In genomic region chr5:128912374-128912773, GRCm38 (mm10) we compare ENCODE assay signal across 19 mouse cellular contexts. TPM values are rescaled to one million over a fixed set of nuclear protein-coding genes. Genes with fewer than 3 reads are reported as not detected.
DNase-seq lines count a peak whose midpoint lies in the region; ATAC-seq and TF ChIP-seq lines count a peak whose summit lies in the region.
"Had no signal": no experiment of that assay in that cellular context is flagged by ENCODE, and none has a peak within 500 bp of the region (broad histone marks: within the 10 kb centered on the region; RNA-seq: fewer than 3 reads in every experiment).

No protein-coding gene starts in this region.

- no peak for TF ChIP-seq CTCF in olfactory bulb, adult 2 months (IDR thresholded peaks at IDR 0.05; ENCODE audit: insufficient read depth, low read depth, low read length)

- whole genome bisulfite sequencing in neural tube, embryonic 15.5 days, result 93% methylated on average over 3 of the region's 3 CpGs
- 76% methylated on average over 3 of the region's 3 CpGs for WGBS in olfactory bulb, adult 2 months

- no peak overlapping the region for H3K4me3 ChIP-seq in neural tube, embryonic 15.5 days (replicated peaks)
- H3K4me3 ChIP-seq in olfactory bulb, adult 2 months (ENCODE audit: insufficient read depth, low read depth, low read length), result no peak overlapping the region
- H3K4me3 ChIP-seq: embryonic facial prominence, embryonic 15.5 days; erythroblast, embryonic 14.5 days; forebrain, embryonic 13.5 days; gastrocnemius, adult 2 months; heart, embryonic 13.5 days; hindbrain, embryonic 15.5 days had no signal

- no peak overlapping the region for H3K4me2 ChIP-seq in neural tube, embryonic 15.5 days
- H3K4me2 ChIP-seq: embryonic facial prominence, embryonic 15.5 days; forebrain, embryonic 13.5 days; heart, embryonic 13.5 days; hindbrain, embryonic 15.5 days had no signal

- 0 out of 2 replicates have a peak overlapping the region, but pooled peaks have one; percentile 9 for H3K27ac ChIP-seq in neural tube, embryonic 15.5 days (replicated peaks)
- peak overlapping the region; percentile 77 for H3K27ac ChIP-seq in olfactory bulb, adult 2 months (ENCODE audit: insufficient read depth, low read depth, low read length)
- H3K27ac ChIP-seq: embryonic facial prominence, embryonic 15.5 days; forebrain, embryonic 13.5 days; gastrocnemius, adult 2 months; heart, embryonic 13.5 days; hindbrain, embryonic 15.5 days had no signal

- no peaks in the 10 kb centered on the region for H3K9me3 ChIP-seq in neural tube, embryonic 15.5 days (replicated peaks)
- H3K9me3 ChIP-seq: embryonic facial prominence, embryonic 15.5 days; forebrain, embryonic 13.5 days; heart, embryonic 13.5 days; hindbrain, embryonic 15.5 days had no signal

- no peaks in the 10 kb centered on the region for H3K27me3 ChIP-seq in neural tube, embryonic 15.5 days (replicated peaks)
- H3K27me3 ChIP-seq: embryonic facial prominence, embryonic 15.5 days; forebrain, embryonic 13.5 days; heart, embryonic 13.5 days; hindbrain, embryonic 15.5 days had no signal

- DNase-seq in frontal cortex, postnatal 10 days (ENCODE audit: low spot score in 2 of 2), result no peak
- no peak for DNase-seq in neural tube, embryonic 10.5 days (ENCODE audit: extremely low spot score, low spot score)
- DNase-seq in spleen, postnatal 4 days (ENCODE audit: low spot score in 2 of 2), result no peak
- DNase-seq: adrenal gland, adult 2 months; adrenal gland, postnatal 25 days; cerebellum, adult 2 months; cerebellum, postnatal 10 days; embryo, embryonic 11 days; gastrocnemius, adult 2 months; gastrocnemius, postnatal 25 days; heart, postnatal 36 days had no signal

- H3K36me3 ChIP-seq in neural tube, embryonic 15.5 days, result no peaks in the 10 kb centered on the region
- H3K36me3 ChIP-seq: embryonic facial prominence, embryonic 15.5 days; heart, embryonic 13.5 days; hindbrain, embryonic 15.5 days had no signal

- TF ChIP-seq POLR2A in olfactory bulb, adult 2 months (IDR thresholded peaks at IDR 0.05; ENCODE audit: insufficient read depth, low read depth, low read length), result no peak

- H3K9ac ChIP-seq in neural tube, embryonic 15.5 days (replicated peaks), result no peak overlapping the region
- H3K9ac ChIP-seq: embryonic facial prominence, embryonic 15.5 days; forebrain, embryonic 13.5 days; heart, embryonic 13.5 days; hindbrain, embryonic 15.5 days had no signal

- peaks cover 7% of the 10 kb centered on the region for H3K4me1 ChIP-seq in neural tube, embryonic 15.5 days
- H3K4me1 ChIP-seq in olfactory bulb, adult 2 months (ENCODE audit: control insufficient read depth, insufficient read depth, low read length), result peaks cover 19% of the 10 kb centered on the region
- H3K4me1 ChIP-seq: embryonic facial prominence, embryonic 15.5 days; heart, embryonic 13.5 days had no signal

- peak; percentile 45; the same call in 1 of the 2 replicates for ATAC-seq in frontal cortex, adult (ENCODE audit: low TSS enrichment)
- ATAC-seq in neural tube, embryonic 15.5 days (ENCODE audit: low FRiP score), result no peak
- ATAC-seq: forebrain, embryonic 13.5 days had no signal

RNA-seq across cellular contexts. Expression of gene Rimbp2, which starts 40.9 kb away (rescaled TPM):
- 5.8 and 7.0 TPM in 2 replicates for polyA plus RNA-seq in neural tube, embryonic 15.5 days (2015; fragmentation: Nextera tagmentation; extraction: Ambion mirVana)
- not detected in 2 replicates for polyA plus RNA-seq in olfactory bulb, adult 2 months (2012; ENCODE audit: insufficient read depth, insufficient read length, low replicate concordance, missing spikeins)
- polyA plus RNA-seq: erythroblast, embryonic 14.5 days had no signal
